29 mouse cellular contexts compared by ENCODE assay signal in the genomic region with DNA sequence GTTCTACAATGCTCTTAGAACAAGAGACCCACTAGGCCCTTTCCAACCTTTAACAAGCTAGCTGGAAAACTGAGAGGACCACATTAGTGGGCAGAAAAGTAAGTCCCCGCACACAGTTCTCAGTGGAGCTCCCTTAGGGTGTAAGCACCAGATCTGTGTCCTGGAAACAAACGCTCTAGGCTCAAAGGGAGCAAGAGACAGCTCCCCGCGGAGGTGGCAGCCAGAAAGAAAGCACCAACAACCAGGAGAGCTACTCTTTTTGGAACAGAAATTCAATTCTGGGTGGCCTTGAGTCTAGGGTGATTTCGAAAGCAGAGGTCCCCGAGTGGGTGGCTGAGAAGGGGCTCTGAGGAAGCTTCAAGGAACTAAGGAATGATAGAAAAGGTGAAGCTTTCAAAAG. TPM values are rescaled to one million over a fixed set of nuclear protein-coding genes. Genes with fewer than 3 reads are reported as not detected.
DNase-seq lines count a peak whose midpoint lies in the region; ATAC-seq and TF ChIP-seq lines count a peak whose summit lies in the region.
"Had no signal": no experiment of that assay in that cellular context is flagged by ENCODE, and none has a peak within 500 bp of the region (broad histone marks: within the 10 kb centered on the region; RNA-seq: fewer than 3 reads in every experiment).

No protein-coding gene starts in this region.

- no peak for TF ChIP-seq EP300 in stomach, postnatal 0 days (optimal IDR thresholded peaks at IDR 0.05)

- H3K4me2 ChIP-seq in forebrain, embryonic 12.5 days: no peak overlapping the region
- no peak overlapping the region for H3K4me2 ChIP-seq in stomach, embryonic 14.5 days (replicated peaks; ENCODE audit: low read depth, low read length)
- H3K4me2 ChIP-seq in stomach, postnatal 0 days (replicated peaks; ENCODE audit: low read depth): no peak overlapping the region
- H3K4me2 ChIP-seq in limb, embryonic 13.5 days (replicated peaks): peak overlapping the region; percentile 92
- H3K4me2 ChIP-seq: hindbrain, embryonic 13.5 days had no signal

- H3K27ac ChIP-seq in forebrain, embryonic 10.5 days: no peak overlapping the region
- H3K27ac ChIP-seq in forebrain, embryonic 12.5 days: no peak overlapping the region
- no peak overlapping the region for H3K27ac ChIP-seq in stomach, embryonic 14.5 days (ENCODE audit: low read length)
- no peak overlapping the region for H3K27ac ChIP-seq in stomach, postnatal 0 days (replicated peaks)
- H3K27ac ChIP-seq in limb, embryonic 13.5 days: no peak overlapping the region
- H3K27ac ChIP-seq: hindbrain, embryonic 13.5 days; macrophage; stomach, embryonic 15.5 days had no signal

- peaks cover 83% of the 10 kb centered on the region for H3K4me1 ChIP-seq in forebrain, embryonic 10.5 days
- peaks cover 52% of the 10 kb centered on the region for H3K4me1 ChIP-seq in forebrain, embryonic 12.5 days
- peaks cover 7% of the 10 kb centered on the region; the same call in 1 of the 2 replicates for H3K4me1 ChIP-seq in stomach, embryonic 14.5 days (ENCODE audit: control insufficient read depth, insufficient read depth, low read length)
- 0 out of 2 replicates have a peak, but pooled peaks cover 3% of the 10 kb centered on the region for H3K4me1 ChIP-seq in stomach, postnatal 0 days (replicated peaks; ENCODE audit: control insufficient read depth, insufficient read depth)
- H3K4me1 ChIP-seq in limb, embryonic 13.5 days: peaks cover 42% of the 10 kb centered on the region

- no peak overlapping the region for H3K9ac ChIP-seq in forebrain, embryonic 12.5 days
- no peak overlapping the region for H3K9ac ChIP-seq in stomach, embryonic 14.5 days (replicated peaks; ENCODE audit: low read depth, low read length)
- H3K9ac ChIP-seq in stomach, postnatal 0 days (ENCODE audit: low read length): no peak overlapping the region
- peak overlapping the region; percentile 87 for H3K9ac ChIP-seq in limb, embryonic 13.5 days
- H3K9ac ChIP-seq: hindbrain, embryonic 13.5 days; liver, postnatal 0 days; stomach, embryonic 15.5 days had no signal

- no peak for ATAC-seq in forebrain, embryonic 12.5 days (ENCODE audit: low FRiP score)
- ATAC-seq in stomach, embryonic 14.5 days (ENCODE audit: insufficient number of reproducible peaks, insufficient read depth, low FRiP score, low read depth): no peak
- ATAC-seq in stomach, postnatal 0 days (ENCODE audit: low FRiP score, low TSS enrichment): no peak
- ATAC-seq in limb, embryonic 13.5 days (ENCODE audit: low FRiP score, low read depth): no peak
- ATAC-seq: forebrain, embryonic 16.5 days; inflammation-experienced regulatory T-cells, adult 6 months; liver, postnatal 0 days; lung, postnatal 0 days had no signal

- no peaks in the 10 kb centered on the region for H3K9me3 ChIP-seq in forebrain, embryonic 10.5 days
- H3K9me3 ChIP-seq in forebrain, embryonic 12.5 days: no peaks in the 10 kb centered on the region
- H3K9me3 ChIP-seq in stomach, embryonic 14.5 days (ENCODE audit: control insufficient read depth, low read depth, low read length): no peaks in the 10 kb centered on the region
- no peaks in the 10 kb centered on the region for H3K9me3 ChIP-seq in stomach, postnatal 0 days (ENCODE audit: control insufficient read depth, low read length)
- H3K9me3 ChIP-seq in limb, embryonic 13.5 days: no peaks in the 10 kb centered on the region
- H3K9me3 ChIP-seq: hindbrain, embryonic 13.5 days; stomach, embryonic 15.5 days had no signal

- H3K27me3 ChIP-seq in forebrain, embryonic 10.5 days (ENCODE audit: poor library complexity, severe bottlenecking): peaks cover 100% of the 10 kb centered on the region
- peaks cover 96% of the 10 kb centered on the region for H3K27me3 ChIP-seq in forebrain, embryonic 12.5 days
- H3K27me3 ChIP-seq in stomach, embryonic 14.5 days (ENCODE audit: control insufficient read depth, insufficient read depth, low read length): peaks cover 37% of the 10 kb centered on the region
- H3K27me3 ChIP-seq in stomach, postnatal 0 days (ENCODE audit: control insufficient read depth, insufficient read depth, low read length): peaks cover 28% of the 10 kb centered on the region
- peaks cover 94% of the 10 kb centered on the region for H3K27me3 ChIP-seq in limb, embryonic 13.5 days

- no peaks in the 10 kb centered on the region for H3K36me3 ChIP-seq in forebrain, embryonic 10.5 days (replicated peaks)
- no peaks in the 10 kb centered on the region for H3K36me3 ChIP-seq in forebrain, embryonic 12.5 days (replicated peaks)
- H3K36me3 ChIP-seq in stomach, embryonic 14.5 days (ENCODE audit: control insufficient read depth, insufficient read depth, low read length): no peaks in the 10 kb centered on the region
- H3K36me3 ChIP-seq in stomach, postnatal 0 days (ENCODE audit: control insufficient read depth, insufficient read depth, low read length): no peaks in the 10 kb centered on the region
- no peaks in the 10 kb centered on the region for H3K36me3 ChIP-seq in limb, embryonic 13.5 days
- H3K36me3 ChIP-seq: hindbrain, embryonic 13.5 days; stomach, embryonic 15.5 days had no signal

- WGBS in forebrain, embryonic 10.5 days: 2% methylated on average over 6 of the region's 6 CpGs
- 4% methylated on average over 6 of the region's 6 CpGs for WGBS in forebrain, embryonic 12.5 days
- WGBS in stomach, embryonic 14.5 days: 33% methylated on average over 6 of the region's 6 CpGs
- WGBS in stomach, postnatal 0 days: 46% methylated on average over 6 of the region's 6 CpGs
- 14% methylated on average over 6 of the region's 6 CpGs for WGBS in limb, embryonic 13.5 days

- no peak for DNase-seq in forebrain, embryonic 10.5 days (ENCODE audit: extremely low spot score, low spot score)
- no peak for DNase-seq in stomach, postnatal 0 days (ENCODE audit: low spot score)
- no peak for DNase-seq in adrenal gland, postnatal 14 days
- no peak for DNase-seq in kidney, adult 18-20 months
- no peak for DNase-seq in kidney, postnatal 36 days
- DNase-seq: adrenal gland, postnatal 10 days; cerebellum, adult 8-10 months; cerebellum, postnatal 36 days; gastrocnemius, postnatal 10 days; kidney, adult 8-10 months; kidney, postnatal 10 days; liver, postnatal 0 days; right cerebral cortex, postnatal 4 days; thymus, adult 18-20 months had no signal

- 0 out of 2 replicates have a peak overlapping the region, but pooled peaks have one; percentile 56 for H3K4me3 ChIP-seq in forebrain, embryonic 10.5 days
- no peak overlapping the region for H3K4me3 ChIP-seq in forebrain, embryonic 12.5 days (replicated peaks)
- H3K4me3 ChIP-seq in stomach, embryonic 14.5 days (ENCODE audit: low read depth, low read length): 0 out of 2 replicates have a peak overlapping the region, but pooled peaks have one; percentile 3
- H3K4me3 ChIP-seq in stomach, postnatal 0 days (ENCODE audit: low read depth, low read length): no peak overlapping the region
- H3K4me3 ChIP-seq in limb, embryonic 13.5 days: peak overlapping the region; percentile 66

- no peak for TF ChIP-seq CTCF in stomach, postnatal 0 days (IDR thresholded peaks at IDR 0.05; ENCODE audit: low read depth)

RNA-seq across cellular contexts. Expression of a gene that starts 2.5 kb away (rescaled TPM):
- polyA plus RNA-seq in forebrain, embryonic 10.5 days (2016; fragmentation: Nextera tagmentation; extraction: Ambion mirVana): 2.2 and 2.9 TPM in 2 replicates
- 1.4 and 2.2 TPM in 2 replicates for polyA plus RNA-seq in forebrain, embryonic 12.5 days (2016; fragmentation: Nextera tagmentation; extraction: Ambion mirVana)
- 1.7 and 1.9 TPM in 2 replicates for polyA plus RNA-seq in stomach, embryonic 14.5 days (2014; fragmentation: Nextera tagmentation; extraction: Ambion mirVana)
- 0.38 and 0.46 TPM in 2 replicates for polyA plus RNA-seq in stomach, postnatal 0 days (2015; fragmentation: Nextera tagmentation; extraction: Ambion mirVana)
- polyA plus RNA-seq in limb, embryonic 13.5 days (2015; fragmentation: Nextera tagmentation; extraction: Ambion mirVana): 15.7 and 17.7 TPM in 2 replicates
- not detected in 2 replicates for total RNA-seq in adrenal gland, postnatal 14 days (2021)
- total RNA-seq: granulocyte monocyte progenitor cell, adult 5-6 weeks; layer of hippocampus, adult 18-20 months; layer of hippocampus, postnatal 25 days; left cerebral cortex, postnatal 14 days; monocyte, adult 5-6 weeks had no signal
- polyA plus RNA-seq: forebrain, embryonic 16.5 days; heart, postnatal 0 days; hindbrain, embryonic 13.5 days; inflammation-experienced regulatory T-cells, adult 6 months; liver, postnatal 0 days; lung, postnatal 0 days; macrophage had no signal

Comparison
In these comparisons a context has a peak if more than half of its experiments do, and no peak if none do; other contexts are left out.
1. H3K4me3 ChIP-seq: peak in forebrain, embryonic 10.5 days (single experiment), stomach, embryonic 14.5 days (single experiment) and limb, embryonic 13.5 days (single experiment); none in forebrain, embryonic 12.5 days (single experiment) and stomach, postnatal 0 days (single experiment).